Mouse (Mus musculus) ES-E14 (cell line): ENCODE measurements around the gene Cspg5. TPM values are rescaled to one million over a fixed set of nuclear protein-coding genes. Genes with fewer than 3 reads are reported as not detected.

Source experiments
- DNase-seq: peaks from one replicate; pipeline ENCODE4 v3.0.0-alpha.2; 2013; ENCODE audit warnings: low read depth, low spot score
- H3K27ac ChIP-seq: 2 replicates; pipeline ENCODE4 v1.5.1; 2012; ENCODE audit warnings: low read depth, mild to moderate bottlenecking, low read length, moderate library complexity, mixed read lengths; ENCODE audit not compliant: poor library complexity, insufficient read depth, severe bottlenecking
- H3K36me3 ChIP-seq: 2 replicates; pipeline ENCODE4 v1.6.1; 2012; ENCODE audit warnings: mild to moderate bottlenecking, low read length, moderate library complexity, mixed read lengths; ENCODE audit not compliant: control insufficient read depth, poor library complexity, insufficient read depth, severe bottlenecking
- H3K4me1 ChIP-seq, 2 experiments: fragments of 150-350 bp in 1 of 2; sonication (generic) in 1 of 2; 2 replicates each; pipeline ENCODE4 v1.6.1; 2012; ENCODE audit warnings: low read length in 2 of 2, mild to moderate bottlenecking in 1 of 2, mixed read lengths in 1 of 2; ENCODE audit not compliant: control insufficient read depth in 2 of 2, insufficient read depth in 2 of 2, poor library complexity in 1 of 2
- H3K4me3 ChIP-seq, 2 experiments: fragments of 150-350 bp in 1 of 2; sonication (generic) in 1 of 2; 2 replicates each; pipeline ENCODE4 v1.5.1; 2012; ENCODE audit warnings: low read length in 2 of 2, low read depth in 1 of 2, mild to moderate bottlenecking in 1 of 2, mixed read lengths in 1 of 2; ENCODE audit not compliant: insufficient read depth in 1 of 2, poor library complexity in 1 of 2, severe bottlenecking in 1 of 2
- H3K9ac ChIP-seq: 2 replicates; pipeline ENCODE4 v1.6.1; 2012; ENCODE audit warnings: low read depth, mild to moderate bottlenecking, low read length, mixed read lengths; ENCODE audit not compliant: poor library complexity, insufficient read depth, severe bottlenecking
- H3K9me3 ChIP-seq: fragments of 150-350 bp; sonication (generic); 2 replicates; pipeline ENCODE4 v1.6.1; 2012; ENCODE audit warnings: low read depth, mild to moderate bottlenecking, low read length; ENCODE audit not compliant: control insufficient read depth, insufficient read depth
- CHD2 ChIP-seq: IDR thresholded peaks from 2 replicates; pipeline ENCODE4 v1.6.1; 2014; ENCODE audit warnings: mild to moderate bottlenecking, low read depth, low read length, inconsistent platforms
- HCFC1 ChIP-seq: IDR thresholded peaks from 2 replicates; pipeline ENCODE4 v1.6.1; 2012; ENCODE audit warnings: low read length, inconsistent platforms, borderline replicate concordance; ENCODE audit not compliant: insufficient read depth
- MAFK ChIP-seq: IDR thresholded peaks from 2 replicates; pipeline ENCODE4 v1.6.1; 2014; ENCODE audit warnings: mild to moderate bottlenecking, low read depth, low read length, inconsistent platforms; ENCODE audit not compliant: insufficient read depth
- ZC3H11A ChIP-seq: IDR thresholded peaks from 2 replicates; pipeline ENCODE4 v1.6.1; 2012; ENCODE audit warnings: low read depth, mild to moderate bottlenecking, inconsistent platforms, low read length, borderline replicate concordance
- ZNF384 ChIP-seq: IDR thresholded peaks from 2 replicates; pipeline ENCODE4 v1.6.1; 2012; ENCODE audit warnings: low read depth, low read length, inconsistent platforms
- in situ Hi-C, 2 experiments: fragments of 600-800 bp; cut with MboI; formaldehyde crosslinking; loops; one replicate each; pipeline ENCODE4 v1.15.1; 2025; ENCODE audit warnings: low sequenced_read_pairs in 2 of 2, inconsistent platforms in 1 of 2; ENCODE audit not compliant: unreplicated experiment in 2 of 2
- total RNA-seq: library from RNA; depleted of rRNA; stranded (reverse); fragments of 300-350 nt; gene quantifications from 2 replicates; pipeline ENCODE4 v1.2.3, GENCODE M21; 2012

The Cspg5 gene
- total RNA-seq, 1 experiment: 3.3 TPM

DNA sequence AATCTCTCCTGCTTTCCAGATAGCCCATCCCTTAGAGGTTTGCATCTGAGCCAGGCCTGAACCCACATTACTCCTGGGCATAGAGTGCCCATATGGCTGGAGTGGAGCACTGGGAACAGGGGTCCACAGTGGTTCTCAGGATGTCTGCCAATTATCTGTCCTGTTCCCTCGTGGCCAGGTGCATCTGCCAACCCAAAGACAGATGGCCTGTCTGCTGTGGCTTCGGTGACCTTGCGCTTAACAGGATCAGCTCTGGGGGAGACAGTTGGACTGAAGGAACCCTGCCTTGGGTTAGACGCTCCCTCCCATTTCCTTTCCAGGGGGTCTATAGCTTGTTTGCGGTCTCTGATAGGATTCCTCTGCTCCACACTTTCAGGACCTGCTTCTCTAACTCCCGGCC is 15.1 kb downstream of the Cspg5 start:
- H3K36me3 ChIP-seq: no peaks in the 10 kb centered on the region
- no peak overlapping the region for H3K27ac ChIP-seq
- H3K9ac ChIP-seq: no peak overlapping the region
- DNase-seq: no peak
- H3K4me1 ChIP-seq: no peaks in the 10 kb centered on the region
- in situ Hi-C loops: no loop called here
- H3K4me3 ChIP-seq: no peak overlapping the region
- TF ChIP-seq HCFC1 (no peak), ZC3H11A (no peak), ZNF384 (no peak), MAFK (no peak)
- no peaks in the 10 kb centered on the region for H3K9me3 ChIP-seq

DNA sequence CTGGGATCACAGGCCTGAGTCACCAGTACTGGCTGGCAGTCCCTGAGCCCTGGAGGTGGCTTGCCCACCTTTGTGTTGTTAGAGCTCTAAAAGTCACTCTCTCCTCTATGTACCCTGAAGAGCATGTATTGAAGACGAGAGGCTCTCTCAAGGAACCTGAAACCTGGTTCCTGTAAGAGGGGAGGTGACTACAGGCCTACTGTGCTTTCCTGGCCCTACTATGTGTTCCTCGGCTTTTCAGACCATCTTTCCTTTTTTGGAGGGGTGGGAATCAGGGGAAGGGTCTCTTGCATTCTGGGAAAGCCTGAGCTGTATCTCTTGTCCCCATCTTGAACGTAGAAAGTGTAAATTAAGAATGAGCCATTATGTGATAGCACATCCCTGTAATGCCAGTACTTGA is 15.5 kb downstream of the Cspg5 start:
- no peaks in the 10 kb centered on the region for H3K4me1 ChIP-seq
- no peak overlapping the region for H3K4me3 ChIP-seq
- no peaks in the 10 kb centered on the region for H3K9me3 ChIP-seq
- no peaks in the 10 kb centered on the region for H3K36me3 ChIP-seq
- DNase-seq: no peak
- no peak for TF ChIP-seq HCFC1
- TF ChIP-seq CHD2: no peak
- TF ChIP-seq MAFK: no peak
- no peak for TF ChIP-seq ZNF384
- TF ChIP-seq ZC3H11A: no peak
- no peak overlapping the region for H3K9ac ChIP-seq
- H3K27ac ChIP-seq: no peak overlapping the region
- in situ Hi-C loops: no loop called here

DNA sequence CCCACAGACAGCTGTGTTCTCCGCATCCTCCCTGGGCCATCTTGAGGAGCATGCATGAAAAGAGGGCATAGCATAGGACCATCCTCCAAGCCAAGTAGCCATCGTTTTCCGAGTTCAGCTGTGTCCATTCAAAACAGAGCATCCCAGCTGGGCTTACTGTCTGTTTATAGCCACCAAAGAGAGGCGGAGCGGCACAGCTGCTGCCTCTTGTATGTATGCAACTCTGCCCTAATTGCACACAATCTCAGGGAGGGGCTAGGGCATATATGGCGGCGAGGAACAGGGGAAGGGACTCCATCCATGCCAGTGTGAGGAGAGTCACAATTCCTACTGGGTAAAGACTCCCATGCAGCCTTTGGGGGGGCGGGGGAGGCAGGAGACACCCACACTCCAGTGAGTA is 19.6 kb downstream of the Cspg5 start:
- Histone ChIP-seq H3K27ac (no peak overlapping the region), H3K36me3 (no peaks in the 10 kb centered on the region), H3K9ac (no peak overlapping the region), H3K4me3 (no peak overlapping the region), H3K4me1 (peaks cover 0 to 3% of the 10 kb centered on the region in 2 experiments; a peak in 1 of 4 replicates), H3K9me3 (no peaks in the 10 kb centered on the region)
- no peak for TF ChIP-seq CHD2
- TF ChIP-seq MAFK: no peak
- no peak for TF ChIP-seq ZNF384
- in situ Hi-C loops: no loop called here
- DNase-seq: no peak

DNA sequence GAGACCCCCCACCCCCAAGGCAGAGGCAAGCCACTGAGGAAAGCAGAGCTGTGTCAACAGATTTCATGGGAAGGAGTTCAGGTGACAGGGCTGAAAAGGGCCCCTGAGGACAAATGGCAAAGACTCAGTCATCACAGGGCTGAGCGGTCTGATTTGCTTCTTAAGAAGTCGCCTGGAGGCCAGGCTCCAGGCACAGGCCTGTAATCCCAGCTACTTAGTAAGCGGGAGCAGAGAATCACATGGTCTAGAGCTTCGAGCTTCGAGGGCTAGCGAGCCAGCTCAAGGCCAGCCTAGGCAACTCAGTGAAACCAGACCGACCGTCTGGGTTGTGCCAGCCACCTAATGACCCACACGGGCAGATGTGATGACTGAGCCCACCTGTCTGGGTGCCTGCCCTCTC is 21.4 kb downstream of the Cspg5 start:
- in situ Hi-C loops: no loop called here
- Histone ChIP-seq H3K27ac (no peak overlapping the region), H3K9me3 (no peaks in the 10 kb centered on the region), H3K36me3 (no peaks in the 10 kb centered on the region), H3K9ac (no peak overlapping the region), H3K4me3 (no peak overlapping the region), H3K4me1 (peaks cover 0 to 3% of the 10 kb centered on the region in 2 experiments; a peak in 1 of 4 replicates)
- TF ChIP-seq ZNF384 (no peak), HCFC1 (no peak), MAFK (no peak), CHD2 (no peak), ZC3H11A (no peak)
- no peak for DNase-seq

DNA sequence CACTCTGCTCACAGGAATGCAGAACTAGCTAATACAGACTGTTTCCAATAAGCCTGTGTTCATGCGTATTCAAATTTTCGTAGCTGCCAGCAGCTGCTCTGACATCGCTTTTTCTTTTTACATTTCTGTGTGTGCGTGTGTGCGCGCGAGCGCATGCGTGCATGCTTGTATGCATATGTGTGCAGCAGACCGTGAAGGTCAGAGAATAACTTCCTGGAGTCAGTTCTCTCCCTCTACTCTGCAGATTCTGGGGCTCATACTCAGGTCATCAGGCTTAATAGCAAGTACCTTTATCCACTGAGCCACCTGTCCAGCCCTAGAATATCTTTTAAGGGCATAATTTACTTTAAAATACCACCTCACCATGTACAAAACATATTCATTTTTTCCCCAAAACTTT is 24.8 kb downstream of the Cspg5 start:
- Histone ChIP-seq H3K9me3 (no peaks in the 10 kb centered on the region), H3K4me3 (no peak overlapping the region), H3K36me3 (no peaks in the 10 kb centered on the region), H3K4me1 (peaks cover 0 to 3% of the 10 kb centered on the region in 2 experiments; a peak in 1 of 4 replicates), H3K9ac (no peak overlapping the region), H3K27ac (no peak overlapping the region)
- TF ChIP-seq ZNF384 (no peak), MAFK (no peak), HCFC1 (no peak)
- in situ Hi-C loops: no loop called here
- no peak for DNase-seq
